Mouse (Mus musculus) MEL (cell line): ENCODE results near the gene Dcaf17. TPM values are rescaled to one million over a fixed set of nuclear protein-coding genes. Genes with fewer than 3 reads are reported as not detected.

ENCODE experiments used
- DNase-seq: peaks from one replicate; pipeline ENCODE4 v3.0.0; 2011; ENCODE audit warnings: low read depth, low spot score
- H3K27ac ChIP-seq: 2 replicates; pipeline ENCODE4 v1.5.1; 2012; ENCODE audit warnings: low read depth, mild to moderate bottlenecking, control low read depth, low read length, moderate library complexity; ENCODE audit not compliant: control insufficient read depth
- H3K27me3 ChIP-seq, 2 experiments: fragments of 150-350 bp in 1 of 2; sonication (generic) in 1 of 2; 2 replicates each; pipeline ENCODE4 v1.6.1; 2012; ENCODE audit warnings: low read length in 2 of 2, mild to moderate bottlenecking in 2 of 2, improper control_type of control experiment in 1 of 2, moderate library complexity in 1 of 2; ENCODE audit not compliant: insufficient read depth in 2 of 2, control insufficient read depth in 1 of 2
- H3K36me3 ChIP-seq, 2 experiments: 2 replicates each; pipeline ENCODE4 v1.6.1; 2012 to 2014; ENCODE audit warnings: low read length in 2 of 2, improper control_type of control experiment in 1 of 2, inconsistent platforms in 1 of 2, mild to moderate bottlenecking in 1 of 2; ENCODE audit not compliant: insufficient read depth in 2 of 2, control insufficient read depth in 1 of 2
- H3K4me1 ChIP-seq, 2 experiments: fragments of 150-350 bp in 1 of 2; sonication (generic) in 1 of 2; 2 replicates each; pipeline ENCODE4 v1.6.1; 2012; ENCODE audit warnings: low read length in 2 of 2, improper control_type of control experiment in 1 of 2, mild to moderate bottlenecking in 1 of 2; ENCODE audit not compliant: insufficient read depth in 2 of 2, control insufficient read depth in 1 of 2
- H3K4me3 ChIP-seq, 2 experiments: fragments of 150-350 bp in 1 of 2; sonication (generic) in 1 of 2; 2 replicates each; pipeline ENCODE4 v1.5.1; 2012; ENCODE audit warnings: low read depth in 2 of 2, low read length in 2 of 2, mild to moderate bottlenecking in 2 of 2, moderate library complexity in 2 of 2, control low read depth in 1 of 2, improper control_type of control experiment in 1 of 2; ENCODE audit not compliant: control insufficient read depth in 1 of 2, insufficient read depth in 1 of 2
- H3K79me2 ChIP-seq: 2 replicates; pipeline ENCODE4 v1.6.1; 2012; ENCODE audit warnings: mild to moderate bottlenecking, low read length, moderate library complexity; ENCODE audit not compliant: control insufficient read depth, poor library complexity, insufficient read depth
- H3K9ac ChIP-seq: 2 replicates; pipeline ENCODE4 v1.6.1; 2012; ENCODE audit warnings: low read depth, mild to moderate bottlenecking, control low read depth, low read length, moderate library complexity; ENCODE audit not compliant: control insufficient read depth, poor library complexity, severe bottlenecking
- H3K9me3 ChIP-seq: fragments of 150-350 bp; sonication (generic); replicated peaks from 2 replicates; pipeline ENCODE4 v1.6.1; 2012; ENCODE audit warnings: mild to moderate bottlenecking, low read length, improper control_type of control experiment, moderate library complexity; ENCODE audit not compliant: insufficient read depth
- CTCF ChIP-seq, 3 experiments: IDR thresholded peaks in 2 of 3; conservative IDR thresholded peaks in 1 of 3; 2 replicates each; pipeline ENCODE4 v1.5.1; 2011 to 2012; ENCODE audit warnings: low read length in 3 of 3, low read depth in 2 of 3, mild to moderate bottlenecking in 2 of 3, improper control_type of control experiment in 1 of 3, inconsistent platforms in 1 of 3, mixed read lengths in 1 of 3, moderate library complexity in 1 of 3; ENCODE audit not compliant: control insufficient read depth in 1 of 3, insufficient read depth in 1 of 3, poor library complexity in 1 of 3, severe bottlenecking in 1 of 3
- GABPA ChIP-seq: IDR thresholded peaks from 2 replicates; pipeline ENCODE4 v1.6.1; 2012; ENCODE audit warnings: low read depth, mild to moderate bottlenecking, inconsistent platforms, low read length, improper control_type of control experiment, moderate library complexity
- MAX ChIP-seq: IDR thresholded peaks from 2 replicates; pipeline ENCODE4 v1.6.1; 2011; ENCODE audit warnings: low read length, improper control_type of control experiment
- MYC ChIP-seq: IDR thresholded peaks from 2 replicates; pipeline ENCODE4 v1.6.1; 2011; ENCODE audit warnings: low read depth, mild to moderate bottlenecking, low read length, improper control_type of control experiment, moderate library complexity
- NELFE ChIP-seq: IDR thresholded peaks from 2 replicates; pipeline ENCODE4 v1.6.1; 2011; ENCODE audit warnings: low read depth, low read length, improper control_type of control experiment
- RAD21 ChIP-seq: IDR thresholded peaks from 2 replicates; pipeline ENCODE4 v1.6.1; 2011; ENCODE audit warnings: mild to moderate bottlenecking, low read depth, low read length, improper control_type of control experiment
- RCOR1 ChIP-seq: IDR thresholded peaks from 2 replicates; pipeline ENCODE4 v1.6.1; 2012; ENCODE audit warnings: low read depth, mild to moderate bottlenecking, inconsistent platforms, low read length, improper control_type of control experiment
- UBTF ChIP-seq: IDR thresholded peaks from 2 replicates; pipeline ENCODE4 v1.6.1; 2012; ENCODE audit warnings: low read depth, mild to moderate bottlenecking, inconsistent platforms, low read length, improper control_type of control experiment, moderate library complexity, borderline replicate concordance; ENCODE audit not compliant: insufficient read depth
- USF1 ChIP-seq: IDR thresholded peaks from 2 replicates; pipeline ENCODE4 v1.6.1; 2014; ENCODE audit warnings: low read depth, mild to moderate bottlenecking, inconsistent platforms, low read length, improper control_type of control experiment, moderate library complexity
- ZKSCAN1 ChIP-seq: IDR thresholded peaks from 2 replicates; pipeline ENCODE4 v1.6.1; 2012; ENCODE audit warnings: low read depth, mild to moderate bottlenecking, inconsistent platforms, low read length, improper control_type of control experiment, moderate library complexity
- ZMIZ1 ChIP-seq: IDR thresholded peaks from 2 replicates; pipeline ENCODE4 v1.6.1; 2012; ENCODE audit warnings: low read depth, mild to moderate bottlenecking, inconsistent platforms, low read length, improper control_type of control experiment, moderate library complexity
- polyA plus RNA-seq, 2 experiments: library from polyadenylated mRNA; stranded (reverse) in 1 of 2; unstranded in 1 of 2; fragments of >175 nt in 1 of 2; fragments of >200 nt in 1 of 2; gene quantifications; 2 replicates each; pipeline versions ENCODE4 v1.2.1 to v1.2.4; 2012; ENCODE audit warnings: low replicate concordance in 2 of 2, low read depth in 1 of 2; ENCODE audit not compliant: insufficient read length in 2 of 2, insufficient read depth in 1 of 2, missing spikeins in 1 of 2
- total RNA-seq: library from RNA; depleted of rRNA; stranded (reverse); fragments of 300-350 nt; gene quantifications from 2 replicates; pipeline ENCODE4 v1.2.3, GENCODE M21; 2012

Gene Dcaf17
- total and polyA plus RNA-seq, 3 experiments, result 15.1 to 16.3 TPM; not detected in 1

DNA sequence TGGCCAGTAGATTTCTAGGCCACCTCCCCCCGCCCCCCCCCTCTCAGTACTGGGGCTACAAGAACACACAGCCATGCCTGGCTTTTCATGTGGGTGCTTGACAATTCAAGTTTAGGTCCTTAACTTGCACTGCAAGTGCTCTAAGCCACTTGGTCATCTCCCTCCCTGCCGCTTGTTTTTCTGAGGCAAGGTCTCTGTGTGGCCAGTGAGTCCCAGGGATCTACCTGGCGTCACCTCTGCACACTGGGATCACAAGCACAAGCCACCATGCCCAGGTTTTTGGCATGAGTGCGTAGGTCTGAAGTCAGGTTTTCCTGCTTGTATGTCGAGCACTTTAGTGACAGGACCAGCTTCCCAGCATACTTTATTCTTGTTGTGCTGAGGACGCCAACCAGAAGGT, 31.1 kb upstream of the Dcaf17 start:
- Histone ChIP-seq H3K9ac (no peak overlapping the region), H3K79me2 (peaks cover 4% of the 10 kb centered on the region; the same call in 1 of the 2 replicates), H3K36me3 (peaks cover 0 to 5% of the 10 kb centered on the region in 2 experiments; a peak in 2 of 4 replicates), H3K27ac (no peak overlapping the region), H3K9me3 (no peaks in the 10 kb centered on the region), H3K4me1 (peaks cover 0 to 5% of the 10 kb centered on the region in 2 experiments; a peak in 2 of 4 replicates)
- TF ChIP-seq MAX (no peak), RCOR1 (no peak), MYC (no peak)
- TF ChIP-seq, all 39 proteins: peak for 0
- DNase-seq, result no peak
- Histone ChIP-seq H3K4me3 (no peak overlapping the region), H3K27me3 (no peaks in the 10 kb centered on the region)

DNA sequence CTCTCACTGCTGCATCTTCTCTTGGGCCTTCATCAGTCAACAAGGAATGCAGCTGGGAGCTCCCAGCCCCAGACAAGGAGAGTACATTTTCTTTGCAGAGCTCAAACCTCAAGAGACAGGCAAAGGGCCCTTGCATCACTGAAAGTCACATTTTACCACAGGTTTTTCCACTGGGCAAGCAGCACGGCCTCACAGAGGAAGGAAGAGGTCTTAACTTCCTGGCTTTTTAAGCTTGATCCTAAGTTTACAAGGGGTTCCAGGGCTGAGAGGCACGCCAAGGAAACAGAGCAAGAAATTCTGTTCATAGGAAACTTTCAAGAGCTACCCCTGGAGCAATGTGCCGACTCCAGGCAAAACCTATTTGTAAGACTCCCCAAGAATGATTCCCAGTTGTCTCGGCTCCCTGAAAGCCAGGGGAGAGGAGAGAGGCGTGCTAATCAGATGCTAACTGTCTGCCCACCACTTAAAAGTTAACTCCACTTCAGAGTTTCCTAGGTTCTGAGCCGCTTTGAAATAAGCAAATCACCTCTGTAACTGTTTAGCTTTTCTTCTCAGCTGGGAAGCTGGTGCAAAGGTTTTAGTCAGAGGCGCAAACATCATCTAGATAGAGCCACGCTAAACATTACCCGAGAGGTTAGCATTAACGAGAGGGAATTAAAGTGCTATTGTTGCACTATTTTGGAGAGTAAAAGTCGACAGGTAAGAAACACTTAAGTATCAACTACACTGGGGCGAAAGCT, 29.4 kb upstream of the Dcaf17 start:
- H3K4me3 ChIP-seq, result no peak overlapping the region
- no peak overlapping the region for H3K9ac ChIP-seq
- H3K27me3 ChIP-seq, result no peaks in the 10 kb centered on the region
- TF ChIP-seq UBTF, result no peak
- TF ChIP-seq ZMIZ1, result no peak
- TF ChIP-seq GABPA, result no peak
- no peak for TF ChIP-seq RAD21
- no peak for TF ChIP-seq USF1
- no peak for TF ChIP-seq ZKSCAN1
- H3K36me3 ChIP-seq, result no peaks in the 10 kb centered on the region
- H3K79me2 ChIP-seq, result peaks cover 4% of the 10 kb centered on the region; the same call in 1 of the 2 replicates
- no peak for DNase-seq
- H3K4me1 ChIP-seq, result no peaks in the 10 kb centered on the region
- H3K9me3 ChIP-seq, result no peaks in the 10 kb centered on the region
- H3K27ac ChIP-seq, result no peak overlapping the region

DNA sequence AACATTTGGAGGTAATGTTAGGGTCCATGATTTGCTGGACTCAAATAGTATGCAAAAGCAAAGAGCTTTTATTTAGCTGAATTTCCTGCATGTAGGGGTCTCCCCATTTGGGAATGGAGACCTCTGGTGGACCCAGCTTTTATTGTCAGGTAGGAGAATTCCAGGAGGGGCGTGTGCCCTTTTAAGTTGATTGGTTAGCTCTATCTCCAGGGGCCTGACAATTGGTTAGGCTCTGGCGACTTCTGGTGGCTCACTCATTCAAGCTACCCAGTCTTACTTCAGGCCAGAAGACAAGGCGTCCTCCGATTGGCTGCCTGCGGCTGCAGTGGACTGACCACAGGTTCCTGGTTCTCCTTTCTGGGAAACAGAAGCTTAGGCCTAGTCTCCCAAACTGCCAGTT, 28.3 kb upstream of the Dcaf17 start:
- Histone ChIP-seq H3K27ac (no peak overlapping the region), H3K4me1 (peaks cover 2 to 3% of the 10 kb centered on the region in 2 experiments), H3K27me3 (no peaks in the 10 kb centered on the region), H3K9me3 (no peaks in the 10 kb centered on the region), H3K79me2 (0 out of 2 replicates have a peak, but pooled peaks cover 2% of the 10 kb centered on the region), H3K4me3 (no peak overlapping the region), H3K9ac (no peak overlapping the region), H3K36me3 (peaks cover 0 to 4% of the 10 kb centered on the region in 2 experiments; a peak in 2 of 4 replicates)
- peak; percentile 20 for DNase-seq
- no peak for TF ChIP-seq NELFE
- peak in 1 of 3 experiments; percentile 15; a peak in 1 of 6 replicates for TF ChIP-seq CTCF (IDR thresholded peaks at IDR 0.05 in 2 of 3, conservative IDR thresholded peaks at IDR 0.05 in 1 of 3; ENCODE audit: control insufficient read depth in 1 of 3, insufficient read depth in 1 of 3, low read depth in 2 of 3, low read length in 3 of 3, poor library complexity in 1 of 3, severe bottlenecking in 1 of 3)
